Comparison of ENCODE assay signal across 17 mouse cellular contexts in genomic region chr7:80796805-80797567, GRCm38 (mm10). TPM values are rescaled to one million over a fixed set of nuclear protein-coding genes. Genes with fewer than 3 reads are reported as not detected.
DNase-seq lines count a peak whose midpoint lies in the region; ATAC-seq and TF ChIP-seq lines count a peak whose summit lies in the region.
"Had no signal": no experiment of that assay in that cellular context is flagged by ENCODE, and none has a peak within 500 bp of the region (broad histone marks: within the 10 kb centered on the region; RNA-seq: fewer than 3 reads in every experiment).

No protein-coding gene starts in this region.

- ATAC-seq in embryonic facial prominence, embryonic 13.5 days (ENCODE audit: insufficient number of reproducible peaks, insufficient read depth, low FRiP score, low TSS enrichment, low read depth) = no peak
- ATAC-seq in kidney, embryonic 16.5 days (ENCODE audit: low FRiP score, low TSS enrichment) = no peak
- ATAC-seq in lung, embryonic 14.5 days (ENCODE audit: insufficient read depth) = peak; percentile 52; the same call in 1 of the 2 replicates
- ATAC-seq in stomach, embryonic 16.5 days (ENCODE audit: insufficient read depth, low FRiP score) = no peak
- no peak for ATAC-seq in stomach, postnatal 0 days (ENCODE audit: low FRiP score, low TSS enrichment)
- ATAC-seq: CD4-positive, CD25-positive, alpha-beta regulatory T cell, adult 4 months; forebrain, embryonic 16.5 days had no signal

- no peak overlapping the region for H3K9ac ChIP-seq in embryonic facial prominence, embryonic 13.5 days
- H3K9ac ChIP-seq in kidney, embryonic 16.5 days (replicated peaks; ENCODE audit: low read length) = no peak overlapping the region
- no peak overlapping the region for H3K9ac ChIP-seq in lung, embryonic 14.5 days
- H3K9ac ChIP-seq in stomach, embryonic 16.5 days (ENCODE audit: low read length) = no peak overlapping the region
- no peak overlapping the region for H3K9ac ChIP-seq in stomach, postnatal 0 days (ENCODE audit: low read length)
- H3K9ac ChIP-seq: forebrain, embryonic 12.5 days; heart, embryonic 12.5 days had no signal

- H3K27me3 ChIP-seq in embryonic facial prominence, embryonic 13.5 days = no peaks in the 10 kb centered on the region
- H3K27me3 ChIP-seq in embryonic facial prominence, embryonic 10.5 days (replicated peaks; ENCODE audit: low read depth, poor library complexity, severe bottlenecking) = peaks cover 4% of the 10 kb centered on the region; the same call in 1 of the 2 replicates
- H3K27me3 ChIP-seq in kidney, embryonic 16.5 days (ENCODE audit: insufficient read depth, low read length) = no peaks in the 10 kb centered on the region
- H3K27me3 ChIP-seq in lung, embryonic 14.5 days (ENCODE audit: insufficient read depth, low read length) = no peaks in the 10 kb centered on the region
- no peaks in the 10 kb centered on the region for H3K27me3 ChIP-seq in stomach, embryonic 16.5 days (ENCODE audit: control insufficient read depth, insufficient read depth, low read length)
- H3K27me3 ChIP-seq in stomach, postnatal 0 days (ENCODE audit: control insufficient read depth, insufficient read depth, low read length) = no peaks in the 10 kb centered on the region
- H3K27me3 ChIP-seq: forebrain, embryonic 12.5 days; heart, embryonic 12.5 days had no signal

- no peak for TF ChIP-seq CTCF in lung, embryonic 14.5 days (IDR thresholded peaks at IDR 0.05; ENCODE audit: low read depth)
- no peak for TF ChIP-seq CTCF in stomach, postnatal 0 days (IDR thresholded peaks at IDR 0.05; ENCODE audit: low read depth)

- peaks cover 5% of the 10 kb centered on the region for H3K4me1 ChIP-seq in embryonic facial prominence, embryonic 13.5 days
- H3K4me1 ChIP-seq in embryonic facial prominence, embryonic 10.5 days = peaks cover 4% of the 10 kb centered on the region; the same call in 1 of the 2 replicates
- peaks cover 13% of the 10 kb centered on the region for H3K4me1 ChIP-seq in kidney, embryonic 16.5 days (ENCODE audit: insufficient read depth, low read length)
- H3K4me1 ChIP-seq in lung, embryonic 14.5 days (ENCODE audit: insufficient read depth) = peaks cover 5% of the 10 kb centered on the region
- peaks cover 16% of the 10 kb centered on the region; the same call in 1 of the 2 replicates for H3K4me1 ChIP-seq in stomach, embryonic 16.5 days (ENCODE audit: control insufficient read depth, insufficient read depth, low read length)
- peaks cover 5% of the 10 kb centered on the region; the same call in 1 of the 2 replicates for H3K4me1 ChIP-seq in stomach, postnatal 0 days (replicated peaks; ENCODE audit: control insufficient read depth, insufficient read depth)

- WGBS in embryonic facial prominence, embryonic 13.5 days = 78% methylated on average over 15 of the region's 15 CpGs
- 91% methylated on average over 15 of the region's 15 CpGs for WGBS in embryonic facial prominence, embryonic 10.5 days
- WGBS in kidney, embryonic 16.5 days = 65% methylated on average over 15 of the region's 15 CpGs
- 61% methylated on average over 15 of the region's 15 CpGs for WGBS in lung, embryonic 14.5 days
- 61% methylated on average over 15 of the region's 15 CpGs for WGBS in stomach, embryonic 16.5 days
- 50% methylated on average over 15 of the region's 15 CpGs for WGBS in stomach, postnatal 0 days

- no peak overlapping the region for H3K4me2 ChIP-seq in embryonic facial prominence, embryonic 13.5 days
- no peak overlapping the region for H3K4me2 ChIP-seq in kidney, embryonic 16.5 days (replicated peaks; ENCODE audit: low read depth, low read length)
- peak overlapping the region; percentile 5; the same call in 1 of the 2 replicates for H3K4me2 ChIP-seq in lung, embryonic 14.5 days
- H3K4me2 ChIP-seq in stomach, embryonic 16.5 days (ENCODE audit: low read depth, low read length) = no peak overlapping the region
- H3K4me2 ChIP-seq in stomach, postnatal 0 days (replicated peaks; ENCODE audit: low read depth) = no peak overlapping the region
- H3K4me2 ChIP-seq: forebrain, embryonic 12.5 days; heart, embryonic 12.5 days had no signal

- 0 out of 2 replicates have a peak overlapping the region, but pooled peaks have one; percentile 5 for H3K27ac ChIP-seq in embryonic facial prominence, embryonic 13.5 days
- H3K27ac ChIP-seq in embryonic facial prominence, embryonic 10.5 days (replicated peaks) = no peak overlapping the region
- H3K27ac ChIP-seq in kidney, embryonic 16.5 days (ENCODE audit: low read length) = peak overlapping the region; percentile 18; the same call in 1 of the 2 replicates
- peak overlapping the region; percentile 72 for H3K27ac ChIP-seq in lung, embryonic 14.5 days (ENCODE audit: low read depth)
- peak overlapping the region; percentile 14 for H3K27ac ChIP-seq in stomach, embryonic 16.5 days (ENCODE audit: low read length)
- H3K27ac ChIP-seq in stomach, postnatal 0 days (replicated peaks) = no peak overlapping the region
- H3K27ac ChIP-seq: forebrain, embryonic 12.5 days had no signal

- DNase-seq in embryonic facial prominence, embryonic 10.5 days (ENCODE audit: low spot score) = no peak
- no peak for DNase-seq in kidney, postnatal 25 days
- peak; percentile 49 for DNase-seq in lung, embryonic 14.5 days
- no peak for DNase-seq in lung, postnatal 14 days
- no peak for DNase-seq in stomach, postnatal 0 days (ENCODE audit: low spot score)
- DNase-seq: adrenal gland, adult 8-10 months; adrenal gland, postnatal 36 days; B cell, adult 2 months; cerebellum, adult 2 months; cerebellum, postnatal 10 days had no signal

- peaks cover 3% of the 10 kb centered on the region; the same call in 1 of the 2 replicates for H3K9me3 ChIP-seq in embryonic facial prominence, embryonic 13.5 days
- H3K9me3 ChIP-seq in embryonic facial prominence, embryonic 10.5 days = peaks cover 8% of the 10 kb centered on the region; the same call in 1 of the 2 replicates
- no peaks in the 10 kb centered on the region for H3K9me3 ChIP-seq in kidney, embryonic 16.5 days (ENCODE audit: low read length)
- no peaks in the 10 kb centered on the region for H3K9me3 ChIP-seq in lung, embryonic 14.5 days (ENCODE audit: low read depth, low read length)
- H3K9me3 ChIP-seq in stomach, embryonic 16.5 days (replicated peaks; ENCODE audit: control insufficient read depth, low read length) = no peaks in the 10 kb centered on the region
- H3K9me3 ChIP-seq in stomach, postnatal 0 days (ENCODE audit: control insufficient read depth, low read length) = no peaks in the 10 kb centered on the region

- peaks cover 53% of the 10 kb centered on the region for H3K36me3 ChIP-seq in embryonic facial prominence, embryonic 13.5 days
- H3K36me3 ChIP-seq in embryonic facial prominence, embryonic 10.5 days (replicated peaks) = peaks cover 49% of the 10 kb centered on the region
- peaks cover 50% of the 10 kb centered on the region for H3K36me3 ChIP-seq in kidney, embryonic 16.5 days (ENCODE audit: insufficient read depth, low read length)
- peaks cover 31% of the 10 kb centered on the region for H3K36me3 ChIP-seq in lung, embryonic 14.5 days (ENCODE audit: insufficient read depth)
- H3K36me3 ChIP-seq in stomach, embryonic 16.5 days (ENCODE audit: control insufficient read depth, insufficient read depth, low read length) = peaks cover 33% of the 10 kb centered on the region
- H3K36me3 ChIP-seq in stomach, postnatal 0 days (ENCODE audit: control insufficient read depth, insufficient read depth, low read length) = peaks cover 13% of the 10 kb centered on the region

- TF ChIP-seq EP300 in stomach, postnatal 0 days (optimal IDR thresholded peaks at IDR 0.05) = no peak

- no peak overlapping the region for H3K4me3 ChIP-seq in embryonic facial prominence, embryonic 13.5 days
- H3K4me3 ChIP-seq in embryonic facial prominence, embryonic 10.5 days = no peak overlapping the region
- H3K4me3 ChIP-seq in kidney, embryonic 16.5 days (ENCODE audit: low read length) = no peak overlapping the region
- no peak overlapping the region for H3K4me3 ChIP-seq in lung, embryonic 14.5 days (ENCODE audit: low read depth, low read length)
- H3K4me3 ChIP-seq in stomach, embryonic 16.5 days (replicated peaks; ENCODE audit: low read length) = no peak overlapping the region
- no peak overlapping the region for H3K4me3 ChIP-seq in stomach, postnatal 0 days (ENCODE audit: low read depth, low read length)
- H3K4me3 ChIP-seq: forebrain, embryonic 12.5 days; heart, embryonic 12.5 days had no signal

RNA-seq across cellular contexts. Expression of gene Iqgap1, which starts 28.8 kb away (rescaled TPM):
- 56.0 and 61.2 TPM in 2 replicates for polyA plus RNA-seq in embryonic facial prominence, embryonic 13.5 days (2015; fragmentation: Nextera tagmentation; extraction: Ambion mirVana)
- polyA plus RNA-seq in embryonic facial prominence, embryonic 10.5 days (2016; fragmentation: Nextera tagmentation; extraction: Ambion mirVana) = 29.2 and 29.3 TPM in 2 replicates
- 97.7 and 101 TPM in 2 replicates for polyA plus RNA-seq in kidney, embryonic 16.5 days (2015; fragmentation: Nextera tagmentation; extraction: Ambion mirVana)
- polyA plus RNA-seq in lung, embryonic 14.5 days (2014; fragmentation: Nextera tagmentation; extraction: Ambion mirVana) = 92.3 and 95.2 TPM in 2 replicates
- polyA plus RNA-seq in stomach, embryonic 16.5 days (2015; fragmentation: Nextera tagmentation; extraction: Ambion mirVana) = 99.2 and 106 TPM in 2 replicates
- polyA plus RNA-seq in stomach, postnatal 0 days (2015; fragmentation: Nextera tagmentation; extraction: Ambion mirVana) = 52.8 and 58.0 TPM in 2 replicates

Comparison
In these comparisons a context has a peak if more than half of its experiments do, and no peak if none do; other contexts are left out.
1. H3K27ac ChIP-seq: peak in embryonic facial prominence, embryonic 13.5 days (single experiment), kidney, embryonic 16.5 days (single experiment), lung, embryonic 14.5 days (single experiment) and stomach, embryonic 16.5 days (single experiment); none in embryonic facial prominence, embryonic 10.5 days (single experiment) and stomach, postnatal 0 days (single experiment).